Mouse (Mus musculus): Measurements from ENCODE around the gene Ptbp2. TPM values are rescaled to one million over a fixed set of nuclear protein-coding genes. Genes with fewer than 3 reads are reported as not detected.
A peak's percentile ranks its signal among the peaks of the same experiment; 100 is the strongest.

The Ptbp2 gene
- 33.2 and 38.6 TPM in 2 replicates for polyA plus RNA-seq (2014; fragmentation: Nextera tagmentation; extraction: Ambion mirVana)

- no peak for ATAC-seq (replicated peaks; ENCODE audit: low FRiP score)
- peak within 1 kb of the TSS; percentile 91 for H3K9ac ChIP-seq (ENCODE audit: low read depth, low read length)
- H3K27ac ChIP-seq (ENCODE audit: low read depth, low read length), result peak within 1 kb of the TSS; percentile 90
- WGBS, result 83% methylated on average over 4 of the region's 4 CpGs
- H3K27me3 ChIP-seq (replicated peaks; ENCODE audit: control insufficient read depth, insufficient read depth, low read length), result no peaks in the 10 kb centered on the region
- H3K4me3 ChIP-seq (ENCODE audit: low read depth, low read length), result peak within 1 kb of the TSS; percentile 76
- H3K9me3 ChIP-seq (ENCODE audit: control insufficient read depth, low read length), result no peaks in the 10 kb centered on the region
- no peak for DNase-seq (ENCODE audit: low spot score)
- peak within 1 kb of the TSS; percentile 81 for H3K4me2 ChIP-seq
- H3K4me1 ChIP-seq (replicated peaks; ENCODE audit: control insufficient read depth, insufficient read depth, low read length), result peaks cover 4% of the 10 kb centered on the region
- no peaks in the 10 kb centered on the region for H3K36me3 ChIP-seq (ENCODE audit: control insufficient read depth, insufficient read depth, low read length)
Observed at GRCm38 (mm10) chr3:119784366-119784765, at the start of gene Ptbp2. Ptbp2 (minus strand) TSS chr3:119784466.

DNA sequence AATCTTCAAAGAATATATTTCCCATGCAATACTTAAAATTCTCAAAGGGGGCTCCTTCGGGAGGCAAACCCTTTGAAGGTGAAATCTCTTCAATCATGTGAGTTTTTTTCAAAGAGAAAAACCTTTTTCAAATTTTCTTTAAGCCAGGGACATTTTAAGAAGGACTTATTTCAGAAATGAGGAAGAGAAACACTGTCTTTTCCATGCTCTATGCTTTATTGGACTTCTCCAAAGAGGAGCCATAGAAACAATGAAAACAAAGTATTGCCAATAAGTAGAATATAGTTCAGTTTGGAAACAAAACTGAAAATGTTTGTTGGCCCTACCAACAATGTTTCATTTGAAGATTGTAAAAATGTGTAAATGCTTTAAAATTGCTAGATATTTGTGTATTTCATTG is 30.4 kb upstream of the Ptbp2 start:
- Histone ChIP-seq H3K4me1 (replicated peaks; ENCODE audit: control insufficient read depth, insufficient read depth, low read length) (no peaks in the 10 kb centered on the region), H3K36me3 (ENCODE audit: control insufficient read depth, insufficient read depth, low read length) (no peaks in the 10 kb centered on the region), H3K4me3 (ENCODE audit: low read depth, low read length) (no peak overlapping the region), H3K9me3 (ENCODE audit: control insufficient read depth, low read length) (no peaks in the 10 kb centered on the region), H3K9ac (ENCODE audit: low read depth, low read length) (no peak overlapping the region), H3K27me3 (replicated peaks; ENCODE audit: control insufficient read depth, insufficient read depth, low read length) (no peaks in the 10 kb centered on the region), H3K4me2 (no peak overlapping the region), H3K27ac (ENCODE audit: low read depth, low read length) (no peak overlapping the region)
- ATAC-seq (replicated peaks; ENCODE audit: low FRiP score) (no peak), DNase-seq (ENCODE audit: low spot score) (no peak)
- WGBS, result 67% methylated on average over 1 of the region's 1 CpGs

DNA sequence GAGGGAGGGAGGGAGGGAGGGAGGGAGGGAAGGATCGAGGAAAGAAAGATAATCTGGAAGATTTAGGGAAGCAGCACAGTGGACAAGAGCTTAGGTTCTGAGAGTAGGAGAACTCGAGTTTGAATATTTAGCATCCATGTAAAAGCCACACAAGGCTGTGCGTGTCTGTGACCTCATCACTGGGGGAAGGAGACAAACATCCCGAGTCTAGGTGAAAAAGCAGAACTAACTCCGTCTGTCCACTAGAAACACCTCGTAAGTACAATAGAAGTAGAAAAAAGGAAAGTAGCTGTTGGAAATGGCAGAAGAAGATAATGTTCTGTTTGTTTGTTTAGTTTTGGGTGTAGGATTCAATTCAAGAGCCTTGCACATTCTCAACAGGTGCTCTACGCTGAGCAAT is 21.9 kb upstream of the Ptbp2 start:
- Histone ChIP-seq H3K4me1 (replicated peaks; ENCODE audit: control insufficient read depth, insufficient read depth, low read length) (no peaks in the 10 kb centered on the region), H3K27me3 (replicated peaks; ENCODE audit: control insufficient read depth, insufficient read depth, low read length) (no peaks in the 10 kb centered on the region), H3K4me3 (ENCODE audit: low read depth, low read length) (no peak overlapping the region), H3K36me3 (ENCODE audit: control insufficient read depth, insufficient read depth, low read length) (no peaks in the 10 kb centered on the region), H3K9ac (ENCODE audit: low read depth, low read length) (no peak overlapping the region), H3K4me2 (no peak overlapping the region), H3K27ac (ENCODE audit: low read depth, low read length) (no peak overlapping the region), H3K9me3 (ENCODE audit: control insufficient read depth, low read length) (no peaks in the 10 kb centered on the region)
- DNase-seq (ENCODE audit: low spot score), result no peak
- ATAC-seq (replicated peaks; ENCODE audit: low FRiP score), result no peak
- 49% methylated on average over 7 of the region's 7 CpGs for WGBS

DNA sequence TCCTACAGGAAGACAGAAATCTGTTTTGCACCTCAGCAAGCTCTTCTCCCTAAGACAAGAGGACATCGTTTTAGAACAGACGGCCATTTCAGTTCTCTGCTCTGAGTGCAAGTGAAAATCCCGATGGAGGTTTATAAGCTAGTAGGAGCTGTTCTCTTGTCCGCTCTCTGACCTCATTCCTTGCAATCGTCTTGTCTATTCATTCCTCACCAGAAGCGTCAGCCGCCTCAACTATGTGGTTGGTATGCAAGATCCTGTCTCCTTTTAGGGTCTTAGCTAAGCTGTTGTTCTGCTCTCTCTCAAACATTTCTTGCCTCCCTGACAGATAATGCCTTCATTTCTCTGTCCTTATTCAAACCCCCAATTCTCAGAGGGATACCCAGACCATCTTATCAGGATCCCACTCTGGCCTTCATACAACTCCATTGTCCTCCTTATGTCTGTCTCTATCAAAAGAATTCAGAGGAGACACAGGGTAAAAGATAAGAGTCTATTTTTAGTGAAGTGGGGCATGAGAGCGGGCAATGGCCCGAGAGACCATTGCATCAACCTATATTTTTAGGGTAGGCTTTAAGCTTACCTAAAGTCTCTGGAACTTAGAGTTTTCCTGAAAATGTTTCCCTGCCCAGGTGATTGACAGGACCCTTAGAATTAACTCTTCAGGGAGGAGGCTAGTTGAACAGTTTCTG is 10.6 kb upstream of the Ptbp2 start:
- ATAC-seq (replicated peaks; ENCODE audit: low FRiP score) (no peak), DNase-seq (ENCODE audit: low spot score) (no peak)
- no peaks in the 10 kb centered on the region for H3K36me3 ChIP-seq (ENCODE audit: control insufficient read depth, insufficient read depth, low read length)
- no peak overlapping the region for H3K4me2 ChIP-seq
- no peak overlapping the region for H3K4me3 ChIP-seq (ENCODE audit: low read depth, low read length)
- H3K4me1 ChIP-seq (replicated peaks; ENCODE audit: control insufficient read depth, insufficient read depth, low read length), result no peaks in the 10 kb centered on the region
- no peak overlapping the region for H3K9ac ChIP-seq (ENCODE audit: low read depth, low read length)
- no peaks in the 10 kb centered on the region for H3K27me3 ChIP-seq (replicated peaks; ENCODE audit: control insufficient read depth, insufficient read depth, low read length)
- WGBS, result 66% methylated on average over 9 of the region's 9 CpGs
- no peak overlapping the region for H3K27ac ChIP-seq (ENCODE audit: low read depth, low read length)
- H3K9me3 ChIP-seq (ENCODE audit: control insufficient read depth, low read length), result no peaks in the 10 kb centered on the region

DNA sequence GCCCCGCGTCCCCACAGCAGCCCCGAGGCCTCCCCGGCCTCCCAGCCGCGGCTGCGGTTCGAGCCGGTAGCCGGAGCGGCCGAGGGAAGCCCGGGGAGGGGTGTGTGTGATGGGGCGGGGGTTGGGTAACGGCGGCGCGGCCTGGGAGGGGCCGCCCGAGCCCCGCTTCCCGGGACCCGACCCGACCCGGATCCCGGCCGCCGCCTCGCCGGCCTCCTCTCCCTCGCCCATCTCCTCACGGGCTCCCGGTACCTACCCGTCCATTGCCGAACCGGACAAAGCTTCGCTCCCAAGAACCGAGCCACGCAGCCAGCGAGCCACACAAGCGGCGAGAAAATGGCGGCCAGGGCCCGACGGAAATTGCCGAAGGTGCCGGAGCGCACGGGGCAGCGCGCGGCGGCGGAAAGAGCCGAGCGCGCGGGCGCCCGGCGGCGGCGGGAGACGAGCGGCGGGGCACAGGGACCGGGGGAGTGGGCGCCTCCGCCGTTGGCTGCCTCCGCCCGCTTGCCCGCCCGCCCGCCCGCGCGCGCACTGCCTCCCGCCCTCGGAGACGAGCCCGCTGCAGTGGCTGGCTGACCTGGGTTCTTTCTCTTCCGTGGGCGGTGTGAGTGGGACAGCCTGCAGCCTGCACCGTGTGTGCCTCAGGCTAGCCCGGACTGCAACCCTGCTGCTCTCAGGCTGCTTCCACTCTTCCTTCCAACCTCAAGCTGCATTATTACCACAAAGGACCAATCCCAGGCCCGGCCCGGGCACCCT is 1.1 kb downstream of the Ptbp2 start:
- ATAC-seq (replicated peaks; ENCODE audit: low FRiP score), result peak; percentile 88
- WGBS, result under 1% methylated on average over 74 of the region's 89 CpGs
- peaks cover 4% of the 10 kb centered on the region for H3K4me1 ChIP-seq (replicated peaks; ENCODE audit: control insufficient read depth, insufficient read depth, low read length)
- H3K27ac ChIP-seq (ENCODE audit: low read depth, low read length), result peak overlapping the region; percentile 90
- no peaks in the 10 kb centered on the region for H3K36me3 ChIP-seq (ENCODE audit: control insufficient read depth, insufficient read depth, low read length)
- peak overlapping the region; percentile 76 for H3K4me3 ChIP-seq (ENCODE audit: low read depth, low read length)
- H3K9ac ChIP-seq (ENCODE audit: low read depth, low read length), result peak overlapping the region; percentile 91
- H3K4me2 ChIP-seq, result peak overlapping the region; percentile 81
- no peaks in the 10 kb centered on the region for H3K27me3 ChIP-seq (replicated peaks; ENCODE audit: control insufficient read depth, insufficient read depth, low read length)
- DNase-seq (ENCODE audit: low spot score), result peak; percentile 84
- no peaks in the 10 kb centered on the region for H3K9me3 ChIP-seq (ENCODE audit: control insufficient read depth, low read length)

DNA sequence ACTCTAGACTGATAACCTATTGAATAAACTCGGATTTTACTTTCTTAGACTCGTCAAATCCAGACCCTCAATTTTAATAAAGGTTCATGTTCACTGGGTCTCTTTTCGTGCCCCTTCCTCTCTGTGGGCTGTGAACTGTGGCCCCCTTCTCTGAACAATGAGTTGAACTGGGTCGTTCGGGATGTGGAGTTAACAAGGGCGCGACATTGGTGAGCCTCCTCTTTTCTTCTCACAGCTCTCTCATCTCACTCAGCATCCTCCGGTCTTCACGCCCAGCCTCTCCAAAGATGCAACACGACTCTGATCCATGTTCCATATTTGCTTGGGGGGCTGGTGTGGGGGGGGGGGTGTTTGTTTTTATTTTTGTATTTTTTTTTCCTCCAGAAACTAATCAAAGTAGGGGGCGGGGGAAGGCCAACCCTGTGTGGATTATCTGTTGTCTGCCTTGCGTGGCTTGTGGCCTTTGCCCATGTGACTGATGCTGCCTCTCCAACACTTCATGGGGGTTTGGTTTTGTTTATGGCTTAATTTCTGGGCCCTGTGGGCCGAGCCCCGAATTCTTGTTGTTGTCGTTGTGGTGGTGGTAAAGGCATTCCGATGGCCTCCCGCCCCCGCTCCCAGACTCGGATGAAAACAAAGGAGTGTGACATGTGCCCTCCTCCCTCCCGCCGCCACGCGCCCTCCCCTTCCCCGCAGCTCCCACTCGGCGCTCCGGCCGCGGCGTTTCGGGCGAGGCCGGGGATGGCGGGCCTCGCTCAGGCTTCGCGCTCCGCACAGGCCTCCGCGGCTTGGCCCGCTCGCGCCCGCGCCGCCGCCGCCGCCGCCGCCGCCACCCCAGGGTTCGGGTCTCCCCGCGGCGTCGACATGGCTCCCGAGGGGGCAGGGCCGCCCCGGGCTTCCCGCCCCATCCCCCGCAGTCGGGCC is 2.0 kb downstream of the Ptbp2 start:
- Histone ChIP-seq H3K27ac (ENCODE audit: low read depth, low read length) (peak overlapping the region; percentile 90), H3K36me3 (ENCODE audit: control insufficient read depth, insufficient read depth, low read length) (no peaks in the 10 kb centered on the region), H3K9me3 (ENCODE audit: control insufficient read depth, low read length) (no peaks in the 10 kb centered on the region), H3K4me3 (ENCODE audit: low read depth, low read length) (peak overlapping the region; percentile 76), H3K27me3 (replicated peaks; ENCODE audit: control insufficient read depth, insufficient read depth, low read length) (no peaks in the 10 kb centered on the region), H3K9ac (ENCODE audit: low read depth, low read length) (peak overlapping the region; percentile 91), H3K4me1 (replicated peaks; ENCODE audit: control insufficient read depth, insufficient read depth, low read length) (peaks cover 4% of the 10 kb centered on the region), H3K4me2 (peak overlapping the region; percentile 81)
- 1% methylated on average over 49 of the region's 63 CpGs for WGBS
- ATAC-seq (replicated peaks; ENCODE audit: low FRiP score), result peak; percentile 51
- peak; percentile 77 for DNase-seq (ENCODE audit: low spot score)

- no peak for DNase-seq (ENCODE audit: low spot score)
- Histone ChIP-seq H3K9ac (ENCODE audit: low read depth, low read length) (no peak overlapping the region), H3K27ac (ENCODE audit: low read depth, low read length) (no peak overlapping the region), H3K27me3 (replicated peaks; ENCODE audit: control insufficient read depth, insufficient read depth, low read length) (no peaks in the 10 kb centered on the region), H3K4me1 (replicated peaks; ENCODE audit: control insufficient read depth, insufficient read depth, low read length) (peaks cover 4% of the 10 kb centered on the region), H3K4me3 (ENCODE audit: low read depth, low read length) (peak overlapping the region; percentile 10; the same call in 1 of the 2 replicates), H3K36me3 (ENCODE audit: control insufficient read depth, insufficient read depth, low read length) (no peaks in the 10 kb centered on the region), H3K9me3 (ENCODE audit: control insufficient read depth, low read length) (no peaks in the 10 kb centered on the region), H3K4me2 (peak overlapping the region; percentile 44)
- no peak for ATAC-seq (replicated peaks; ENCODE audit: low FRiP score)
Observed at GRCm38 (mm10) chr3:119780876-119781275, 3.4 kb downstream of the Ptbp2 start.

DNA sequence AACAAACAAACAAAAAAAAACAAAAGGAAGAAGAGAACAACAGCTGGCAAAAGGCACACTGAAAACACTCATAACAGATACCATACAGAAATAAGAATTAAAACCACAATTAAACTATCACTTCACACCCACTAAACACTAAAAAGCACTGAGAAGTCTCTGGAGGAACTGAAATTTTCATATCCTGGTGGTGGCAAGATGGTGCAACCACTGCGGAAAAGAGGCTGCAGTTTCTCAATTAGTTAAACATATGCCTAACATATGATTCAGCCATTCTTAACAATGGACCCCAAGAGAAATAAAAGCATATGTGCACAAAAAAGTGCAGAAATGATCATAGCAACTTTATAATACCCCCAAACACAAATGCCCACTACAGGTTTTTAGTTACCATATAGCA is 5.0 kb downstream of the Ptbp2 start:
- Histone ChIP-seq H3K4me3 (ENCODE audit: low read depth, low read length) (no peak overlapping the region), H3K27ac (ENCODE audit: low read depth, low read length) (no peak overlapping the region), H3K4me2 (no peak overlapping the region), H3K9me3 (ENCODE audit: control insufficient read depth, low read length) (no peaks in the 10 kb centered on the region), H3K4me1 (replicated peaks; ENCODE audit: control insufficient read depth, insufficient read depth, low read length) (peaks cover 4% of the 10 kb centered on the region), H3K27me3 (replicated peaks; ENCODE audit: control insufficient read depth, insufficient read depth, low read length) (no peaks in the 10 kb centered on the region), H3K36me3 (ENCODE audit: control insufficient read depth, insufficient read depth, low read length) (no peaks in the 10 kb centered on the region), H3K9ac (ENCODE audit: low read depth, low read length) (no peak overlapping the region)
- DNase-seq (ENCODE audit: low spot score), result no peak
- WGBS, result 86% methylated on average over 1 of the region's 1 CpGs
- no peak for ATAC-seq (replicated peaks; ENCODE audit: low FRiP score)

Data from liver, embryonic 11.5 days (tissue).